Mouse (Mus musculus) MEL-GATA-1-ER (cell line): ENCODE measurements around the gene Fbxo46.
"Not testable (repeated sequence)": the region's sequence is repeated elsewhere in the genome, so short reads cannot be mapped to it uniquely, and the experiment has no call there.

Experiments used
- DNase-seq: peaks from one replicate; pipeline ENCODE4 v3.0.0-alpha.2; 2012; ENCODE audit warnings: low read depth; ENCODE audit errors: extremely low read depth

Gene Fbxo46

DNA sequence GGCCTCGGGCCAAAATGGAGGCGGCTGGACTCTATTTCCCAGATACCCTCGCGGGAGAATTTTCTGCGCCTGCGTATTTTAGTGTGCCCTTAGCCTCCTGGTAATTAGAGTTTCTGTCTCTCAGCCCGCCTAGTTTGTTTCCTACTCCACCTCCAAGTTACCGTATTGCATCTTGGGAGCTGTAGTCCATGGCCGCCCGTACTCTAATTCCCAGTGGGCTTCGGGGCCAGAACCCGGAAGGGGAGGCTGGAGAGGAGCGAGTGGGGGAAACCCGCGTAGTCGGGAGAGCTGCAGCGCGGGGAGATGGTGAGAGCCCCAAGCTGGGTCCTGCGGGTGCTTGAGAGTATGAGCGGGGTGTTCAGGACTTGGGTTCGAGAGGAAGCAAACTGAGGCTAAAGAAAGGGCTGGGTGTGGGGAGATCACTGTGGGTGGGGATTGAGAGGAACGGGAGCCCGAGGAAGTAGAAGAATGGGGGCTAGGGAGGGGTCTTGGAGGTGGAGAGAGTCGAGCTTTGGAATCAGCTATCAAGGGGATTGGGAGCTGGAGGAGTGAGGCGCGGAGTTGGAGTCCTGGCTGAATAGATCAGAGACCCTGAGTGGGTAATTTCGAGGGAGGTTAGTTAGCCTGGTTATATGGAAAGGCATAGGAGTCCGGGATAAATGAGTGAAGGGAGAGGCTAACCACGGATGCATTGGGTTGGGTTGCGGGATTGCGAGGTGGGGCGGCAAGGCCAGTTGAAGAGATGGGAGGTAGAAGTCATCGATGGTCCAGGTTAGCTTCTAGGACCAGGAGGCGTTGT, at the start of gene Fbxo46:
Fbxo46 (plus strand) TSS at position 229 of the 799 bp plus-strand sequence.
- DNase-seq: peak; percentile 97

DNA sequence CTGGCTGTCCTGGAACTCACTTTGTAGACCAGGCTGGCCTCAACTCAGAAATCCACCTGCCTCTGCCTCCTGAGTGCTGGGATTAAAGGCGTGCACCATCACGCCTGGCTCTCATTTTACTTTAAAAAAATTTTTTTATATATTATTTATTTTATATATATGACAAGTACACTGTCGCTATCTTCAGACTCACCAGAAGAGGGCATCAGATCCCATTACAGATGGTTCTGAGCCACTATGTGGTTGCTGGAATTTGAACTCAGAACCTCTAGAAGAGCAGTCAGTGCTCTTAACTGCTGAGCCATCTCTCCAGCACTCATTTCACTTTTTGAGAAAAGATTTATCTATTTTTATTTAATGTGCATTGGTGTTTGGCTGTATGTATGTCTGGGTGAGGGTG, 48.6 kb upstream of the Fbxo46 start:
- not testable (repeated sequence) for DNase-seq

DNA sequence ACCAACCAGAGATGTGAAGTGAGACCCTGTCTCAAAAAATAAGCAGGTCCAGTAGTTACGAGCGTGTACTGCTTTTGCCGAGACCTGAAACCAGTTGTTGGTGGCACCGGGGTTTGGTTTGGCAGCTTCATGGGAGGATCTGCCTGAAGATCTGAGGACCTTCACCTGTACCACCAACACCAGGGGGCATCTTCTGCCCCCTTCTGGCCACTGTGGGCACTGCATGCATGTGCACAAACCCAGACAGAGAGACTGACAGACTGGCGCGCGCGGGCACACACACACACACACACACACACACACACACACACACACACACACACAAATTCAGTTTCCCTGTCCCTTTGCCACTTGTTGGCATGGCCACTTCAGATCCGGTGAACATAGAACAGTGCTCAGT, 46.2 kb upstream of the Fbxo46 start:
- no peak for DNase-seq

DNA sequence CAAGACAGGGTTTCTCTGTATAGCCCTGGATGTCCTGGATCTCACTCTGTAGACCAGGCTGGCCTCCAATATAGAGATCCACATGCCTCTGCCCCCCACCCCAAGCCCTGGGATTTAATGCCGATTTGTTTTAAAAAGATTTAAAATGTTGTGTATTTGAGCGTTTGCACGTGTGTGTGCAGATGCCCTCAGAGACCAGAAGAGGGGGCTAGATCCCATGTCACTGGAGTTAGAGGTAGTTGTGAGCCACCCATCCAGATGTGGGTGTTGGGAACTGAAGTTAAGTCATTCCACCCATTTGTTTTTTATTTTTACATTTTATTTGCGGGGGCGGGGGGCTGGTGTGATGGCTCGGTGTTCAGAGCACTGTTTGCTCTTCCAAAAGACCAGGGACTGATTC, 45.2 kb upstream of the Fbxo46 start:
- no peak for DNase-seq

DNA sequence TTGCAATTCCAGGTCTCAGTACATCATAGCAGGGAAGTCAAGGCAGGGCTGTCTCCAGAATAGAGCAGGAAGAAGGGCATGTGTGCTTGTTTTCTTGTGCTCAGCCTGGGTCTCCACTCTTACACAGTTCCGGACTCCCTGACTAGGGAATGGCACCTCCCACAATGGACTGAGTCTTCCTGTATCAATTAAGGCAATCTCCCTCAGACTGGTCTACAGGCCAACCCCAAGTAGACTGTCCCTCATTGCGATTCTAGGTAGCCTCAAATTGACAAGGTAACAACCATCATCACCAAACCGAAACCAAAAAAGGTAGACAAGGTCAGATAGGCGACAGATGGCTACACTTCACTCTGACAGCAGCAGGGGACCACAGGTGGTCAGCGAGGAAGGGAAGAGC, 44.4 kb upstream of the Fbxo46 start:
- DNase-seq: no peak

DNA sequence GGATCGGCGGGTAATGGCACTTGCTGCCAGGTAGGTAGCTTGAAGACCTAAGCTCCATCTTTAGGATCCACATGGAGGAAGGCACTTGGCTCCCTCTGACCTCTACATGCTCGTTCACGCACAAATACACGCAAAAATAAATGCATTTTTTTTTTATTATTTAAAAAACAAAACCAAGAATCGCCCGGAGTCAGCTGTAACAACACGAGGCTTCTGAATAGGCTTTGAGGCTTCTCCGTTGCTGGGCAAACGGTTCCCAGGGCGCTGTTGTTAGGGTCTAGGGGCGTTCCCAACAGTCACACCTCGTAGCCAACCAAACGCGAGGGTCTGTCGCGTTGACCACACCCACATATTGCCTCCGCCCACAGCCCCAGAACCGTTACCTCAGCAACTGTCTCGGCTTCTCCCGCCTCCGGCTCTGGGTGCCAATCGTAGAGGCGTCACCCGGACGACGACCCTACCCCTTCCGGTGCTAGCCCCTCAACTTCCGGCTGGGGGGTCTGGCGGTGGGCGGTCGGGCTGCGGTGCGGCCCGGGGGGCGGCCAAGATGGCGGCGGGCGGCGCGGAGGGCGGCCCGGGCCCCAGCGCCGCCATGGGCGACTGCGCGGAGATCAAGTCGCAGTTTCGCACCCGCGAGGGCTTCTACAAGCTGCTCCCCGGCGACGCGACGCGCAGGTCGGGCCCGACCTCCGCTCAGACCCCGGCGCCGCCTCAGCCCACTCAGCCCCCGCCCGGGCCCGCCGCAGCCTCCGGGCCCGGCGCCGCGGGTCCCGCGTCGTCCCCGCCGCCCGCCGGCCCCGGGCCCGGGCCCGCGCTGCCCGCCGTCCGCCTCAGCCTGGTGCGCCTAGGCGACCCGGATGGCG, 43.7 kb upstream of the Fbxo46 start, which contains the start of gene Dmwd:
Dmwd (plus strand) TSS at position 505 of the 863 bp plus-strand sequence.
- DNase-seq: peak; percentile 87

DNA sequence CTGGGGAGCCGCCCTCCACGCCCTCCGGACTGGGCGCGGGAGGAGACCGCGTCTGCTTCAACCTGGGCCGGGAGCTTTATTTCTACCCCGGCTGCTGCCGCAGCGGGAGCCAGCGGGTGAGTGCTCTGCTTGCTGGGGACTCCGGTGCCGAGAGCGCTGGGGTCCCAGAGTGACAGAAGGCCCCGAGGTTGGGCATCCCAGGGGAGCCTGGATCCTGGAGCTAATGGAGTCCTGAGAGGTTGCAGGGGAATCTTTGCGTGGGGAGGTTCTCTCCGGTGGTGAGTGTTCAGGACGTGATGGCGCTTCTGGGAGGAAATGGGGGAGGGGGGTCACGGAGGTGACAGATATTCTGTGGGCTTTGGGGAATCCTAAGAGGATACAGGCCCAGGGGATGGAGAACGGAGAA, 43.1 kb upstream of the Fbxo46 start:
- DNase-seq: no peak

DNA sequence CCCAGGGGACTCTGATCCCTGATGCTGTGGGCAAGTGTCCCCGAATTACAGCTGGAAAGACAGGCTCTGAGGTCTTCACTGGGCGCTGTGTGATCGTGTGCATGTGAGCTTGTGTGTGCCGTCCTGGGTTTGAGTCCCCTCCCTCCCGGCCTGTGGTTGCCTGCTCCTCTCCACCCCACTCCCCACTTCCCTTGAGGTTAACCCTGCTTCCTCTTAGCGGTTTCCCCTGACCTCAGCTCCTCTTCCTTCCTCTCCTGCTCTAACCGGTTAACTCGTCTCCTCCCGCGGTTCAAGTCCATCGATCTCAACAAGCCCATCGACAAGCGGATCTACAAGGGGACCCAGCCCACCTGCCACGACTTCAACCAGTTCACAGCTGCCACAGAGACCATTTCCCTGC, 41.9 kb upstream of the Fbxo46 start:
- peak; percentile 78 for DNase-seq

DNA sequence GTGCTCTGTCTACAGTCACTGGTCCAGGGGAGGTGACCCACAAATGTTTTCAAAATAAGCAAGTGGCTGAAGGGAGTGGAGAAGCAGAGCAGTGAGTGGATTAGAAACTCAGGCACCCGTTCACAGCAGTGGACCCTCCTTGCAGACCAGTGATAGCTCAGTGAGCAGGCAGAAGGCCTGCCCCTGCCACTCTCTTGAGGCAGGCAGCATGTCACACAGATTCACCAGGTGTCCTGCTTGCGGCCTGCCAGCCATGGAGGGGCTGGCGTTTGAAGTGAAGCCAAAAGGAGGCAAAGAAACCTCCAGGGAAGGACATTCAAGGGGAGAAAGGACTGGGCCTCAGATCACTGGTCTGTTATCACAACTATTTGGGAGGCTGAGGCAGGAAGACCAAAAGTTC, 40.9 kb upstream of the Fbxo46 start:
- no peak for DNase-seq

DNA sequence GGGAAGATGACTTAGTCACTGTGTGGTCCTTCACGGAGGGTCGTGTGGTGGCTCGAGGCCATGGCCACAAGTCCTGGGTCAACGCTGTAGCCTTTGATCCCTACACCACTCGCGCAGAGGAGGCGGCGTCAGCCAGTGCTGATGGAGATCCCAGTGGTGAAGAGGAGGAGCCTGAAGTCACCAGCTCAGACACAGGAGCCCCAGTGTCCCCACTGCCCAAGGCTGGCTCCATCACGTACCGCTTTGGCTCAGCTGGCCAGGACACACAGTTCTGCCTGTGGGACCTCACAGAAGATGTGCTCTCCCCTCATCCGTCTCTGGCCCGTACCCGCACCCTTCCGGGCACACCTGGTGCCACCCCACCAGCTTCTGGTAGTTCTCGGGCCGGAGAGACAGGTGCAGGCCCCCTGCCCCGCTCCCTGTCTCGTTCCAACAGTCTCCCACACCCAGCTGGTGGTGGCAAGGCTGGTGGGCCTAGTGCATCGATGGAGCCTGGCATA, 39.2 kb upstream of the Fbxo46 start:
- DNase-seq: no peak

DNA sequence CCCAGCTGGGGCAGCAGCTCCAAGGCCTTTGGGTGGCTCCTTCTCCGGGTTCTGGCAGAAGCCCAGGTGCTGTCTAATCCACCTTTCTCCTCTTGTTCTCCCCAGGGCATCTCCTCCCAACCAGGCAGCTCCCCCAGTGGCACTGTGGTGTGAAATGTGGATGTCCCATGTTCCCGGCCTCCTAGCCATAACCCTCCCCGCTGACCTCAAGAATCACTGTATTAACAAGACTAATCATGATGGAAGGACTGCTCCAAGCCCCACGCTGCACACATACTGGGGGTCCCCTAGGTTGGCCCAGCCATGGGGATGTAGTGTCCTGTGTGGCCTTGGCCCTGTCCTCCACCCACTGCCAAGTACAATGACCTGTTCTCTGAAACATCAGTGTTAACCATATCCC, 37.5 kb upstream of the Fbxo46 start:
- DNase-seq: no peak

DNA sequence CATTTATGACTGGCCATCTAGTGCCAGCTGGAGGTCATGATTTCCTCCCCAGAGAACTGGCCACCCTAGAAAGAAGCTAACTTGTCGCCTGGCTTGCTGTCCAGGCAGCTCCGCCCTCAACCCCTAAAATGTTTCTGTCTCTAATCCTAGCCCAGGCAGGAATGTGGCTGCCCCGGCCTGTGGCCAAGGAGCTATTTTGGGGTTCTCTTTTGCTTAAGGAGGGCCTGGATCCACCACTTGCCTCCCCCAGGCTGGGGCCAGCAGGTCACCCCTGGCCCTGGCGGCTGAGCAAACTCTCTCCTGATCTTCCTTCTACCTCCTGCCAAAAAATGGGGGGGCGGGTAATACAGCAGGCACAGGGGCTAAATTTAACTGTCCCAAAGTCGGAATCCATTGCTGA, 36.6 kb upstream of the Fbxo46 start:
- no peak for DNase-seq

DNA sequence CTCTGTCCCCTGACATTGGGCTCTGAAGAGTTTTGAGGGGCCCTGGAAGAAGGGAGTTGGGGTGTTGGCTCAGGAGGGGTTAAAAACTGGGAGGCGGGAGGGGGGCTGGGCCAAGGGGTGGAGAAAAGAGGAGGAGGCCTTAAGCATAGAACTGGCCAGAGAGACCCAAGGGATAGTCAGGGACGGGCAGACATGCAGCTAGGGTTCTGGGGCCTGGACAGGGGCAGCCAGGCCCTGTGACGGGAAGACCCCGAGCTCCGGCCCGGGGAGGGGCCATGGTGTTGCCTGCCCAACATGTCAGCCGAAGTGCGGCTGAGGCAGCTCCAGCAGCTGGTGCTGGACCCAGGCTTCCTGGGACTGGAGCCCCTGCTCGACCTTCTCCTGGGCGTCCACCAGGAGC, 36.0 kb upstream of the Fbxo46 start, which contains the start of gene Dmpk:
Dmpk (plus strand) TSS at position 149 of the 400 bp plus-strand sequence.
- no peak for DNase-seq

DNA sequence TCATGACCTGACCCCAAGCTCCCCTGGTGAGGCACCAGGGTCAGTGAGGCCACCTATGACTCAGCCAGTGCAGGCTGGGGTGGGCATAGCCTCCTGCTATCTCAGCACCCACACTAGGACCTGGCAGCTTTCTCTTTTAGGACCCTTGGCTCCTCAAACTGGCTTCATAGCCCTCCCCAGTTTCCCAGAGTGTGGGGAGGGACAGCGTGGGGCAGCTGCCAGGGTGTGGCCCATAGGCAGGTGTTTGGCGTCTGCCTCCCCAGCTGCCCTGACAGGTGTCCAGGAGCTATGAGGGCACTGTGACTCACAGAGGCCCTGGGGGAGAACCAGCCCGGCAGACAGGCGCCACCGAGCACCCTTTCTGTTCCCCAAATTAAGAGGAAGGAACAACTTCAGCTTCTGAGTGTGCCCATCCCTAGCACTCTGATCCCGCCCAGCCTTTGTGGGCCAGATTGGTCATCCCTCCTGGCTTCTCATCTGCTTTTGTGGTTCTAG, 35.3 kb upstream of the Fbxo46 start:
- DNase-seq: no peak

DNA sequence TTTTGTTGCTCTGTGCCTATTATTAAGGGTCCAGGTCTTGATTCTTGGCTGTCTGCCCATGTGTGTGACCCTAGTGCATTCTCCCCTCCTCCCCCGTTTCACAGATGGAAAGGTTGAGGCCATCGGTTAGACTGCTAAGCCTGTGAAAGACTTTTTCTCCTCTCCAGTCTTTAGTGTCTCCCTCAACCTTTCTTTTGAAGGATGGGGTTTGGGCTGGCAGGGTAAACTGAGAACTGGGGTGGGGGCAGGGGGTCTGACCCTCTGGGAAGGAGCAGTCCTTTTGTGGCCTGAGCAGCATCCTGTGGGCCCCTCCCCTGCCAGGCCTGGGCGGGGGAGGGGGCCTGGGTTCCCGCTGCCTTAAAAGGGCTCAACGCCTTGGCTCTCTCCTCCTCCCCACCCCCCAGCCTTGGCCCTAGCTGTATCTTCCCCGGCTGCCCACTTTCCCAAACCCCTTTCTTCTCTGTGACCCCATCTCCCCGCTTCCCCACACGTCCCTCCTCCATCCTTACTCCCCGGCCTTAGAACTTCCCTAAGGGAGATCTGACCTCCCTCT, 34.7 kb upstream of the Fbxo46 start:
- DNase-seq: no peak

DNA sequence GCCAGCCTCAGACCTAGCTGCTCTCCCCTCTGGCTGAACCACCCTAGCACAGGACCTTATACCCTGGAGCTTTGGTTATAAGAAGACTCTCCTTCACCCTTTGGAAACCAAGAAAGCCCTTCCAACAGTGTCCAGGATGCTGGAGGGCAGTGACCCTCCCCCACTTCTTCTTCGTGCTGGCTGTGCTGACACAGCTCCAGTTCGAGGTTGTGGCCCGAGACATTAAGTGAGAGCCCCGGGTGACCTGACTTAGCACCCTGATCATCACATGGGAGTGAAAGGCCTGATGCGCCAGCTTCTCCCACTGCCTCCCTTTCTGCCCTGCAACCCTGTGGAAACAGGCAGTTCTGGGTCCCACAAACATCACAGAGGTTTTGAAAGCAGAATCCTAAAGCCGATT, 34.2 kb upstream of the Fbxo46 start:
- no peak for DNase-seq

DNA sequence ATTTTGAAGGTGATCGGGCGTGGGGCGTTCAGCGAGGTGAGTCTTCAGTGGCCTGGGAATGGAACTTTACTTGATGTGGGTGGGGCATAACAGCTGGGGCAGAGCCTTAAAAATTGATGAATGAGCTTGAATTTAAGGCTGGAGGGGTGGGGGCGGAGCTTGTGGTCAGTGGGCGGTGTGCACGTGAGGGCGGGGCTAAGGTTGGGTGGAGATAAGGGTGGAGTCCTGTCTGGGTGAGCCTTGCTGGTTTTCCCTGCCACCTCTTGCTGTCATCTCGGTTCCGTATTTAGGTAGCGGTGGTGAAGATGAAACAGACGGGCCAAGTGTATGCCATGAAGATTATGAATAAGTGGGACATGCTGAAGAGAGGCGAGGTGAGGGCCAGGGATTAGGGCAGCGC, 33.6 kb upstream of the Fbxo46 start:
- DNase-seq: no peak

DNA sequence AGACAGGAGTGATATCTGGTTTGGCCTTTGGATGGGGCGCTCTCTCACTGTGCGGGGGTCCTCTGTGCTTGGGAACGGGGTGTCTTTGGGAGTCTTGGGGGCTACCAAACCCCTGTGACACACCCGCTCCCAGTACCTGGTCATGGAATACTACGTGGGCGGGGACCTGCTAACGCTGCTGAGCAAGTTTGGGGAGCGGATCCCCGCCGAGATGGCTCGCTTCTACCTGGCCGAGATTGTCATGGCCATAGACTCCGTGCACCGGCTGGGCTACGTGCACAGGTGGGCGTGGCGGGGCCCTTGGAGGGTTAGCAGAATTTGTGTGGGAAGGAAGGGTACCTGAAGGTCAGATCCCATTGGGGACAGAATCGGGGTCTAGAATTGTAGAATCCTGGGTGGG, 32.9 kb upstream of the Fbxo46 start:
- DNase-seq: no peak

DNA sequence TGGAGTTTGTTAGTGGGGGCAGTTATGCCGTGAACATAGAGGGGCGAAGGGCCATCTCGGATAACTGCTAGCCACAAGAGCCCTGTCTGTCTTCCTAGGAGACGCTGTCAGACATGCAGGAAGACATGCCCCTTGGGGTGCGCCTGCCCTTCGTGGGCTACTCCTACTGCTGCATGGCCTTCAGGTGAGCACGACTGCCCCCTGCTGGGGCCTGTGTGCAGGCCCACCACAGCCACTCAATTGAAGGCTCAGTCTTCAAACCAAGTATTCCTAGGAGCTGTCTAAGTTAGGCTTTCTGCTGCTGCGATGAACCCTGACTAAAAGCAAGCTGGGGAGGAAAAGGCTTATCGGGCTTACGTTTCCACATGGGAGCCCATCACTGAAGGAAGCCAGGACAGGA, 30.8 kb upstream of the Fbxo46 start:
- no peak for DNase-seq

DNA sequence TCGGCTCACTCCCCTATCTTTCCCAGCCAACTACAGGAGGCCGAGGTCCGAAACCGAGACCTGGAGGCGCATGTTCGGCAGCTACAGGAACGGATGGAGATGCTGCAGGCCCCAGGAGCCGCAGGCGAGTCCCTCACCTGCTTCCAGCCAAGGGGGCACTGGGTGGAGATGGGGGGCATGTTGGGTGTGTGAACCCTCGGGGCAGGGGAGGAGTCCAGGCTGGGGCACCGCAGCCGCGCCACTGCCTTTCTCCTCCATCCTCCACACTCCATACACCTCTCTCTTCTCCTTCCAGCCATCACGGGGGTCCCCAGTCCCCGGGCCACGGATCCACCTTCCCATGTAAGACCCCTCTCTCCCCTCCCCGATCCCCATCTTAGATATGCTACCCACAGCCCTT, 27.7 kb upstream of the Fbxo46 start:
- no peak for DNase-seq

DNA sequence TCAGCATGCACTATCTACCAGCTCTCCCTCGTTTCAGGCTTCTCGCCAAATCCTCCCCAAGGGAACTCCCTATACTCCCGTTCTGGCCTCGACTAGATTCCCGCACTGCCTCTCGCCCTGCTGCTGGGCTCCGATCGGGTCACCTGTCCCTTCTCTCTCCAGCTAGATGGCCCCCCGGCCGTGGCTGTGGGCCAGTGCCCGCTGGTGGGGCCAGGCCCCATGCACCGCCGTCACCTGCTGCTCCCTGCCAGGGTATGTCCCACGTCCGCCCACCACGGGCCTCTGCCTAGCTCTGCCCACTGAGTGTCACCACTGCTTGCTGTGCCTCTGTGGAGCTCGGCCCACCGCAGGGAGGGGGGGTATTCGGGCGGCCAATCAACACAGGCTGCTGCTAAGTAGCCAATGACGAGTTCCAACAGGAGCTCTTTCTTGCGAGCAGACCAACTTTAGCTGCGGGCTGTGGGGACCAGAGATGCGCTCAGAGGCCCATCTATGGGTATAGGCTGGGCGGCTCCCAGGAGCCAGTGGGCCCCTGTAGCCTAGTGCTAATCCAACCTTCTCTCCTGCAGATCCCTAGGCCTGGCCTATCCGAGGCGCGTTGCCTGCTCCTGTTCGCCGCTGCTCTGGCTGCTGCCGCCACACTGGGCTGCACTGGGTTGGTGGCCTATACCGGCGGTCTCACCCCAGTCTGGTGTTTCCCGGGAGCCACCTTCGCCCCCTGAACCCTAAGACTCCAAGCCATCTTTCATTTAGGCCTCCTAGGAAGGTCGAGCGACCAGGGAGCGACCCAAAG, 27.1 kb upstream of the Fbxo46 start:
- no peak for DNase-seq
